Mouse (Mus musculus): ENCODE data around the gene Hist2h2aa1.
"Not testable (repeated sequence)": the region's sequence is repeated elsewhere in the genome, so short reads cannot be mapped to it uniquely, and the experiment has no call there.

DNA sequence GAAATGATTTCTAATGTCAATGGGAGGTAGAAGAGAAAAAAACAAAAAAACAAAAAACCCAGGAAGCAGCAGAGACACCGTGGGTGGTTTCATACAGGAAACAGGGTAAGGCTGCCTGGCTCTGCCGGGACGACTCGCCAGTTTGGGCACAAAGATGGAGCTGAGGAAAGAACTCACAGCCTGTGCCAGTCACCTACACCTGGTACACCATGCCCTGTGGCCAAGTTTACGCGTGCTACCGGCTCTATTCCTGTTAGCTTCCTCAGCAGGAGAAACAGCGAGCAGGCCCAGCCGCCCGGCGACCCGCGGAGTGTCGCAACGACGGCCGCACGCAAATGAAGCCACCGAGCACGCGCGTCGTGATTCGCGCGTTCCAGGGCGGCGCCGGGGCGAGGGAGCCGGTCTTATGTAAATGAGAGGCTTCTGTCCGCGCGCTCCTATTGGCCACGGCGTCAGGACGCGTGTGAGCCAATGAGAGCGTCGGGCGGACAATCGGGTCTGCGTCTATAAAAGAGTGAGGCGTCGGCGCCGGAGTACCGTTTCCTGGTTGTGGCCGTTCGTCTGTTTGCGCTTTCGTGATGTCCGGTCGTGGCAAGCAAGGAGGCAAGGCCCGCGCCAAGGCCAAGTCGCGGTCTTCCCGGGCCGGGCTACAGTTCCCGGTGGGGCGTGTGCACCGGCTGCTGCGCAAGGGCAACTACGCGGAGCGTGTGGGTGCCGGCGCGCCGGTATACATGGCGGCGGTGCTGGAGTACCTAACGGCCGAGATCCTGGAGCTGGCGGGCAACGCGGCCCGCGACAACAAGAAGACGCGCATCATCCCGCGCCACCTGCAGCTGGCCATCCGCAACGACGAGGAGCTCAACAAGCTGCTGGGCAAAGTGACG is at the start of gene Hist2h2aa1:
- TF ChIP-seq POLR2A, CTCF (IDR thresholded peaks at IDR 0.05; ENCODE audit: insufficient read depth, low read depth, low read length): not testable (repeated sequence)
